Mouse (Mus musculus): Measurements from ENCODE around the gene Gm38431.

Gm38431 gene

DNA sequence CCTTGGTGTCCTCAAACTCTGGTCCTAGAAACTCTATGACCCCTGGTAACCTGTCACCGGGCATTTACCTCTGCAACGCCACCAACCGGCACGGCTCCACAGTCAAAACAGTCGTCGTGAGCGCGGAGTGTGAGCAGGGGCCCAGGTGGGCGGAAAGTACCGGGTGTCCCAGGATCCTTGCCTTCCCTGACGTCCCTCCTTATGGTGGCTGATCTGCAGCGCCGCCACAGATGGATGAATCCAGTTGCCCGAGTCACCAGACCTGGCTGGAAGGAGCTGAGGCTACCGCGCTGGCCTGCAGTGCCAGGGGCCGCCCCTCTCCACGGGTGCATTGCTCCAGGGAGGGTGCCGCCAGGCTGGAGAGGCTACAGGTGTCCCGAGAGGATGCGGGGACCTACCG is 55.1 kb downstream of the Gm38431 start:
- no peak for DNase-seq

DNA sequence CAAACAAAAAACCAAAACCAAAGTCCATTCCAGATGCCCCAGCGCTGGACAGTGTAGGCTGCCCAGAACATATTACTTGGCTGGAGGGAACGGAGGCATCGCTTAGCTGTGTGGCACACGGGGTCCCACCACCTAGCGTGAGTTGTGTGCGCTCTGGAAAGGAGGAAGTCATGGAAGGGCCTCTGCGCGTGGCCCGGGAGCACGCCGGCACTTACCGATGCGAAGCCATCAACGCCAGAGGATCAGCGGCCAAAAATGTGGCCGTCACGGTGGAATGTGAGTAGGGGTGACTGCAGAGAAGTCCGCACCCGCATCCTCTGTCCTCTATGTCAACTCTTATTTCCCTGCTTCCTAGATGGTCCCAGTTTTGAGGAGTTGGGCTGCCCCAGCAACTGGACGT is 55.6 kb downstream of the Gm38431 start:
- no peak for DNase-seq

DNA sequence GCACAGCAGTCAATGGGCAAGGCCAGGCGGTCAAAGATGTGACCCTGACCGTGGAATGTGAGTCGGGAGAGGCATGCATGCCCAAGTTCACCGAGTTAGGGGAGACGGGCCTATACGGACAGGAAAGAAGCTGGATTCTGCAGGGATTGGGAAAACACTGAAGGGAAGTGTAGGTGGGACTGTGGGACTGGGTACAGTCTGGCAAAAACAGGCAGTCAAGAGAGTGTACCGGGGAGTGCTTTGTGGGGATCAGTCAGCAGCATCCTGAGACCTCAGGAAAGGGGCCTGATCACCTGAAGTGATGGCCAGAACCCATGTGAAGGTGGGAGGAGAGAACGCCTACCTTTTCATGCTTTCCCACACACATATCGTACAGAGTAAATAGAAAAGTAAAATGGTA is 56.2 kb downstream of the Gm38431 start:
- no peak for DNase-seq

DNA sequence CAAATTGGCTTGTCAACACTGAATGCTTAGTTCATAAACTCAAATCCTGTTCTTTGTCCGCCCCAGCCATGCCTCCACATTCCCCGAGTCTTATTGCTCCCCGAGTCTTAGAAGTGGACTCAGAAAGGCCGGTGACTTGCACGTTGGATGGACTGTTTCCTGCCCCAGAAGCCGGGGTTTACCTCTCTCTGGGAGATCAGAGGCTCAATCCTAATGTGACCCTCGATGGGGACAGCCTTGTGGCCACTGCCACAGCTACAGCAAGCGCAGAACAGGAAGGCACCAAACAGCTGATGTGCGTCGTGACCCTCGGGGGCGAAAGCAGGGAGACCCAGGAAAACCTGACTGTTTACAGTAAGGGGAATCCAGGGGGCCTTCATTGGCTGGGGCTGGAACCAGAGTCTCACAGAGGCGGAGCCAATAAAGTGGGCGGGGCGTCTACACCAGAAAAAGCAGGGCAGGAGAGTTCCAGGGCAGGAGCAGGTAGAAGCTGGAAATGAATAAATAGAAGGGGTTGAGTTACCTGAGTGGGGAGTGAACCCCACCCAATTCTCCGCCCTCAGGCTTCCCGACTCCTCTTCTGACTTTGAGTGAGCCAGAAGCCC is 57.2 kb downstream of the Gm38431 start:
- DNase-seq, result no peak

DNA sequence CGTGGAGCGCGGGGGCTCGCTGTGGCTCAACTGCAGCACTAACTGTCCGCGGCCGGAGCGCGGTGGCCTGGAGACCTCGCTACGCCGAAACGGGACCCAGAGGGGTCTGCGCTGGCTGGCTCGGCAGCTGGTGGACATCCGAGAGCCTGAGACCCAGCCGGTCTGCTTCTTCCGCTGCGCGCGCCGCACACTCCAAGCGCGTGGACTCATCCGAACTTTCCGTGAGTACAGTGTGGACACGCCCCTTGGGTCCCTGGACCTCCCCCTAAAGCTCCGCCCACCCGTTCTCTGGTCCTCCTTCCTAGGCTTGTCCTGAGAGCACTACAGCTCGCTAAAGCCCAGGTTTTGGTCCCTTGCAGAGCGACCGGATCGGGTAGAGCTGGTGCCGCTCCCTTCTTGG is 58.7 kb downstream of the Gm38431 start:
- peak; percentile 40 for DNase-seq

DNA sequence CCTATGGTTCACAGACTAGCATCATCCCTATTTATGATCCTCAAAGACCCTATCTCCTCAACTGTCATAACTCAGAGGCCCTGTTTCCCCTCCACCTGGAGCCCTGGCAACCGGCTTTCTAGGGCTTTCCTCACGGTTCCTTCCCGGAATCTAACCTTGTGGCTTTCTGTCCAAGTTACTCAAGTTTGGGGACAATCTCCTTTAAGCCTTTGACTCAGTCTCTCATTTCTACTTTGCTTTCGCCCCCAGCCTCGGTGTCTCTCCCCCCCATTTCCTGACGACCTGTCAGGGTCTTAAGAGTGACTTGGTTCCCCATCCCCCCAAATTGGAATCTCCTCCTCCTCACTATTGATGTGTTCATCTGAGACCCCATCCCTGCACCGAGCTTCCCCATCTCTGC is 59.3 kb downstream of the Gm38431 start:
- no peak for DNase-seq

DNA sequence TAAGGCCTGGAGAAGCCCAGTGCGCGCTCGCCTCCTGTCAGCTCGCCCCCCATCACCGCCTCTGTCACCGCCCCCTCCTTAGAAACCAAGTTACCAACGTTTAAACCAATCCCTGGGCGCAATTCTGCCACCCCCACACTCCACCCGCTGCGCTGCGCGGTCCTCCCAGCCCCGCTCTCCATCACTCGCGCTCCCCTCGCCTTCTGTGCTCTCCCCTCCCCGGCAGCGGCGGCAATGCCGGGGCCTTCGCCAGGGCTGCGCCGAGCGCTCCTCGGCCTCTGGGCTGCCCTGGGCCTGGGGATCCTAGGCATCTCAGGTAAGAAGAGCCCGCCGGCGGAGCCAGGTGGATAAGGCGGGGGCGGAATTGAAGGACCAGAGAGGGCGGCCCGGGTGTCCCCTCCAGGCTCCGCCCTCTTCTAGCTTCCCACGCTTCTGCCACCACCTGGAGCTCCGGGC is 59.9 kb downstream of the Gm38431 start, which contains the start of gene Icam5:
Icam5 (plus strand) TSS at position 178 of the 456 bp plus-strand sequence.
- DNase-seq, result no peak

DNA sequence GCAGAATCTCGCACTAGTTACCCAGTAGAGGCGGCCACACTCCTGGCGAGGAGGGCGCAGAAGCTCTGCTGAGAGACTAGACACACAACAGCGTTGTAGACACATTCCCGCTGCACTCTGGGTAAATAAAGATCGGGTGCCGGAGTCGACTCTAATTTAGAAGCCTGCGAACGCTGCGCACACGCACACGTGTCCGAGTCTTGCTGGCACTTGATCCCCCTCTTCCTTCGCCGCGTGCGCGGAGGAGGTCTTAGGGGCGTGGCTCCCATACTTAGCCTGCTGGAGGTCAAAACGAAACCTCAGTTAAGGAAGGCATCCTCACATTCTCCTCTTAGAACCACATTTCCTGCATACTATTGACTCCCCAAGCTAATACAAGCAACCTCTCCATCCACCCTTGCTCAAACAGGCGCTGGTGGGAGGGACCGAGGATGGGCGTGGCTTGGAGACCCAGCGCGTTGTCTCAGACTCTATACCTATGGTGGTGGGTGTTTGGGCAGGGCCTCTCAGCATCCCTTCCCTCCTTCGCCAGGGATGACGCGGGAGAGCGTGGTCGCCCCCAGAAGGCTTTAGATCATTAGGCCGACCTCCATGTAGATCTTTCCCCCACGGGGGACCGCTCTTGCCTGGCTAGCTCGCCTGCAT is 60.4 kb downstream of the Gm38431 start:
- DNase-seq, result no peak

DNA sequence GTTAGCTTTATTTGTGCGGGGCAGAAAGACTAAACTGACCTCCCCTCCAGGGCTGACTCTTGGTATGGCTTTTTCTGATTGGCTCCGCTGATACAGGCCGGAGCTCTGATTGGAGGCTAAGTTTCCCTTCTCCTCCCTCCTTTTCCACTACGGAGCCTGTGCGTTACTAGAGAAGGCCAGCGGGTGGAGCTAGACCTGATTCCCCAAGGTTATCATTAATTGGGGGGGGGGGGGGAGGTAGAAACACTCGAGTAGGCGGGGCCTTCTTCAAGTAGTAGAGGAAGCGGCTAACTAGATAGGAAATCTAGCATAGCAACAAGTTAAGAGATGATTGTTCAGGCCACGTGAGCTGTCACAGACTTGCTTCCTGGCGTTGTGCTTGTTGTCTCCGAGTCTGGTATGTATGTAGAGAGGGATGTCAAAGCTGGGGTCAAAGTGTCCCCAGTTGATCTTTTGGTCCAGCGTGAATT is 61.0 kb downstream of the Gm38431 start:
- DNase-seq, result peak; percentile 79

DNA sequence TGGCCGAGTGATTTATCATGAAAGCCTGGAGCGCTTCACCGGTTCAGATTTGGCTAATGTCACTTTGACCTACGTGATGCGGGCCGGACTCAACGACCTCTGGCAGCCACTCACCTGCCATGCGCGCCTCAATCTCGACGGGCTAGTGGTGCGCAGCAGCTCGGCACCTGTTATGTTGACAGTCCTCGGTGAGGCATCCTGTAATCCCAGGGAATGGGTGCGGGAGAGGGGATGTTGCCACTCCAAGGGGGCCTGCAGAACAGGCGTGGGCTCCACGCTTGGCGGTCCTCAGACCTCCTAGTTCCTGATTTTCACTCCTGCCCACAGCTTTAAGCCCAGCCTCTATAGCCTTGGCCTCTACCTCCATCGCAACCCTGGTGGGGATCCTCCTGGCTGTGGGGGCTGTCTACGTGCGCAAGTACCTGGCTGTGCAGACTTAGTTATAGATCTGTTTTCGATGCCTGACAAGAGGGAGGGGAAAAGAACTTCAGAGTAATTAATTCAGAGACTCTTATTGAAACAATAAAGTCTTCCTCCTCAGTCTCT is 61.7 kb downstream of the Gm38431 start:
- no peak for DNase-seq

DNA sequence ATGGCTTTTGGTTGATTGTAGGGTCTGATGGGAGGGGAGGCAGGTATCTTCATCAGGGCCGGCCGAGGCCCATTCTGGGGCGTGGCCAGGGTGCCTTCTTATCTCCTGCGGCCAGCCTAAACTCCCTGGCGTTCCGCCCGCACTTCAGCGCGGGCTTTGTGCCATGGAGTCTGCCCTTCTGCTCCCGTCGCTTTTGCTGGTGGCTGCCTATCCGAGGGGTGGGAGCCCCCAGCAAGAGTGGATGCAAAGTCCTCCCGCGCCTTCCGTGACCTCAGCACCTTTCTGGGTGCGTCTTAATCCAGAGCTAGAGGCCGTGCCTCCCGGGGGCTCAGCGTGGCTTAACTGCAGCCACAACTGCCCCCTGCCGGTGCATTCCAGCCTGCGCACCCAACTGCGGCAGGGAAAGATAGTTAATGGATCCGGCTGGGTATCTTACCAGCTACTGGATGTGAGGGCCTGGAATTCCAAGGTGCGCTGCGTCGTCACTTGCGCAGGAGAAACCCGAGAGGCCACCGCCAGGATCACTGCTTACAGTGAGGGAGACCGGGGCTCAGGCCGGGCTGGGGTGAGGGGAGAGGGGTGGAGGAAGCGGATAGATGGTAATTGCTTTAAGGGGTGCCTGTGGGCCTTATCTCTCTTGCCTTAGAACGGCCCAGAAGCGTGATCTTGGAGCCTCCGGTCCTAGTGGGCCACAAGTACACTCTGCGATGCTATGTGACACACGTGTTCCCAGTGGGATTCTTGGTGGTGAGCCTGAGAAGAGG is 62.3 kb downstream of the Gm38431 start, which contains the start of gene Icam4:
Icam4 (plus strand) TSS at position 83 of the 764 bp plus-strand sequence.
- peak; percentile 45 for DNase-seq

DNA sequence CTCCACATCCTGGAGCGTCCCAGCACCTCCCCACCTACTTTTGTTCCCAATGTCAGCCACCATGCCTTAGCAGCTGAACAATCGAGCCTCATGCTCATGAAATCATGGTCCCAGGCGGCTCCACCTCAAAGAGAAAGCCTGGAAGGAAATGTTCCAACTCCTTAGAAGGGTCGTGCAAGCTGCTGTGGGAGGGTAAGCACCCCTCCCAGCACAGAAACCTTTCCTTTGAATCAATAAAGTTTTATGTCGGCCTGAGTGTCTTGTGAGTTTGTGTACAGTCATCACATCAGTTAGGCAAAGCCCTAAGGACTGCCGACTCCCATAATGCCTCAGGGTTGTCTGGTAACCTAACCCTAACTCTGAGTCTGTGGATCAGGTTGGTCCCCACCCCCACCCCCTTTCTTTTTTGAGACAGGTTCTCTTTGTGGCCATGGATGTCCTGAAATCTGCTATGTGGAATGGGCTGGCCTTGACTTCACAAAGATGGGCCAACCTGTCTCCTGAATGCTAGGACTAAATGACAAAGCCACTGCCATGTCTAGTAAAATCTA is 63.2 kb downstream of the Gm38431 start:
- no peak for DNase-seq

DNA sequence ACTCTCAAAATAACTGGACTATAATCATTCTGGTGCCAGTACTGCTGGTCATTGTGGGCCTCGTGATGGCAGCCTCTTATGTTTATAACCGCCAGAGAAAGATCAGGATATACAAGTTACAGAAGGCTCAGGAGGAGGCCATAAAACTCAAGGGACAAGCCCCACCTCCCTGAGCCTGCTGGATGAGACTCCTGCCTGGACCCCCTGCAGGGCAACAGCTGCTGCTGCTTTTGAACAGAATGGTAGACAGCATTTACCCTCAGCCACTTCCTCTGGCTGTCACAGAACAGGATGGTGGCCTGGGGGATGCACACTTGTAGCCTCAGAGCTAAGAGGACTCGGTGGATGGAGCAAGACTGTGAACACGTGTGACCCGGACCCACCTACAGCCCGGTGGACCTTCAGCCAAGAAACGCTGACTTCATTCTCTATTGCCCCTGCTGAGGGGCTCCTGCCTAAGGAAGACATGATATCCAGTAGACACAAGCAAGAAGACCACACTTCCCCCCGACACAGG is 64.0 kb downstream of the Gm38431 start:
- no peak for DNase-seq

DNA sequence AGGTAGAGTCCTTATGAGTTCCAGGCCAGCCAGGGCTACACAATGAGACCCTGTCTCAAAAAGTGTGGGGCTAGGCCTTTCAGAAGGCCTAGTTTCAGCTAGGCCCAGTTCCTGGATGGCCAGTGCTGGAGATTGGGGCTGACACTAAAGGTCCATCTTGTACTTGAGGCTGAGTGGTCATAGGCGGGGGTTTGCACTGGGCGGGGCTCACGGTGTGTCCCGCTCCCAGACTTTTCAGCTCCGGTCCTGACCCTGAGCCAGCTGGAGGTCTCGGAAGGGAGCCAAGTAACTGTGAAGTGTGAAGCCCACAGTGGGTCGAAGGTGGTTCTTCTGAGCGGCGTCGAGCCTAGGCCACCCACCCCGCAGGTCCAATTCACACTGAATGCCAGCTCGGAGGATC is 64.9 kb downstream of the Gm38431 start:
- no peak for DNase-seq

DNA sequence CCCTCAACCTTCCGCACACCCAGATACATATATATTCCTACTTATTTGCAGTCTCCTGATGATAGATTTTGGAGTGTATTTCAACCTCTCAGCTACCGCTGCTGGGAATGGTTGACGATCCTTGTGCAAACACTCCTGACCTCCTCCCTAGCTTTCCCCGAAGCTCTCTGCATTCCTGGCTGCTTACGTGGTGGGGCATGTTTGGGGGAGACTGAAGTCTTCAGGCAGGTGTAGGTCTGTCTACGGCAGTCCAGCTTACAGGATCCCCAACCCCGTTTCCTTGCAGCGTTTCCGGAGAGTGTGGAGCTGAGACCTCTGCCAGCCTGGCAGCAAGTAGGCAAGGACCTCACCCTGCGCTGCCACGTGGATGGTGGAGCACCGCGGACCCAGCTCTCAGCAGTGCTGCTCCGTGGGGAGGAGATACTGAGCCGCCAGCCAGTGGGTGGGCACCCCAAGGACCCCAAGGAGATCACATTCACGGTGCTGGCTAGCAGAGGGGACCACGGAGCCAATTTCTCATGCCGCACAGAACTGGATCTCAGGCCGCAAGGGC is 66.5 kb downstream of the Gm38431 start:
- DNase-seq, result no peak

DNA sequence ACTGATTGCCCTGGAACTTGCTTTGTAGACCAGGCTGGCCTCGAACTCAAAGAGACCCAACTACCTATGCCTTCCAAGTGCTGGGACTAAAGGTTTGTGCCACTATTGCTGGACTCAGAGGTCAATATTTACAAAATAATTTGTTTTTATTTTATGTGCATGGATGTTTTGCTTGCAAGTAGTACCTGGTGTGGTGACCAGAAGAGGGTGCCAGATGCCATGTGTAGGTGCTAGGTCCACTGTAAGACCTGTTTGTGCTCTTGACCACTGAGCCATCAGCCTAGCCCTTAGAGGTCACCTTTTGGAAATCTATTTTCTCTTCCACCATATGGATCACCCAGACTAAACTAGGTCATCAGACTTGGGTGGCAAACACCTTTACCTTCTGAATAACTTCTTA is 69.1 kb downstream of the Gm38431 start:
- DNase-seq, result no peak

DNA sequence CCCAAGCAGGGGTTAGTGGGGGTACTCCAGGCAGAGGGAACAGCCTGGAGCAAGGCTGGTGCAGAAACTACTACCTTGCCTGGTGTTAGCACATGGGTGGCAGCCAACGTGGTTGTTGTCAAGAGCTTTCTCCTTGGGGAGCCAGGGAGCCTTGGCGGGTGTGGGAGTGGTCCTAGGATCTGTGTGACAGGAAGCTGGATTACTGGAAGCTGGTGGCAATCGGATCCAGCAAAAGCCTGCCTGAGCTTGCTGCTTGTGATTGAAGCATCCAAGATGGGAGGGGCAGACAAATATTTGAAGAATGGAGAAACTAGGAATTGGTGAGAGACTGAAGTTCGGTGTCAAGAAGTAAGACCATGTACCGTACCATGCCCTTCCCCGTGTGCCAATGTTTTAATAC is 69.5 kb downstream of the Gm38431 start:
- DNase-seq, result no peak

DNA sequence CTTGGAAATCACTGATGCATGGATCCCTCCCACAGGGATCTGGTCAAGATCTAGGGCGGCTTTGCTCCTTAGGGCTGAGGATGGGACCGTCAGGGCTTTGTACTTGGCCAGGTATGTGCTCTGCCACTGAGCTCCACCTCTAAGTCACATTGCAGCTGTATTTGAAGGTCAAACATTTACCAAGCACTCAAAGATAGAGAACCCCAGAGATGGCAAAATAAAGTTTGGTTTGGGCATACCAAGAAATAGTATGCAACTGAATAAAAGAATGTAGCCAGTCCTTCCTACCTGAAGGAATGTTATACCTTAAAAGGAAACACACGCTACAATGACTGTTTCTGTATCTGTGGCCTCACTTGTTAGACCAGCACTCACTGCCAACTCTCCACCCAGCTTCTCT is 70.4 kb downstream of the Gm38431 start:
- DNase-seq, result no peak

DNA sequence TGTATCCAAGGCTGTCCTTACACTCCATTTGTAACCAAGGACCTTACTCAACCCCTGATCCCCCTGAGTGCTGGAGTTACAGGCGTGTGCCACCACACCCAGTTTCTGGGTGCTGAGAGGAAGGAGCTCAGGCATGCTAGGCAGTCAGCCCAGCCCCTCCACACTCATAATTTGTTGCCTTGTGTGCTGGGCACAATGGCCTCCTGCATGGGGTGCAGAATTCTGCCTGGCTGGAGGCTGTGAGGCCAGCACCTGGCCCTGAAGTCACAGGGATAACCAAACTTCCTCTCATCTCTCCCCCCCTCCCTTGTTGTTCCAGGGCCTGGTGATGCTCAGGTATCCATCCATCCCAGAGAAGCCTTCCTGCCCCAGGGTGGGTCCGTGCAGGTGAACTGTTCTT is 73.2 kb downstream of the Gm38431 start:
- DNase-seq, result no peak

Measured in cerebellum, adult 9-11 months (tissue).